Mouse (Mus musculus): ENCODE measurements around the gene Nanos1. TPM values are rescaled to one million over a fixed set of nuclear protein-coding genes. Genes with fewer than 3 reads are reported as not detected.

Nanos1 gene
- 20.6 and 21.2 TPM in 2 replicates for polyA plus RNA-seq (2014; fragmentation: Nextera tagmentation; extraction: Ambion mirVana)

GRCm38 (mm10) chr19:60755438-60756191 lies at the start of gene Nanos1:
TSS of gene Nanos1 (plus strand) at chr19:60755987.
- WGBS, result under 1% methylated on average over 52 of the region's 58 CpGs

GRCm38 (mm10) chr19:60709193-60709900 lies 46.4 kb upstream of the Nanos1 start:
- Histone ChIP-seq H3K36me3 (ENCODE audit: control insufficient read depth, insufficient read depth, low read length) (no peaks in the 10 kb centered on the region), H3K9ac (replicated peaks; ENCODE audit: low read depth, low read length) (no peak overlapping the region), H3K4me1 (ENCODE audit: control insufficient read depth, insufficient read depth, low read length) (no peaks in the 10 kb centered on the region), H3K9me3 (ENCODE audit: control insufficient read depth, low read length) (no peaks in the 10 kb centered on the region), H3K4me2 (ENCODE audit: low read depth, low read length) (no peak overlapping the region), H3K27ac (ENCODE audit: low read depth, low read length) (no peak overlapping the region), H3K27me3 (ENCODE audit: control insufficient read depth, insufficient read depth, low read length) (no peaks in the 10 kb centered on the region), H3K4me3 (ENCODE audit: low read depth, low read length) (no peak overlapping the region)
- no peak for ATAC-seq (ENCODE audit: low read depth)
- 84% methylated on average over 4 of the region's 4 CpGs for WGBS

More at GRCm38 (mm10) chr19:60755438-60756191, at the start of gene Nanos1:
- H3K9ac ChIP-seq (replicated peaks; ENCODE audit: low read depth, low read length), result peak within 1 kb of the TSS; percentile 80
- H3K27me3 ChIP-seq (ENCODE audit: control insufficient read depth, insufficient read depth, low read length), result no peaks in the 10 kb centered on the region
- peak; percentile 96 for ATAC-seq (ENCODE audit: low read depth)
- no peaks in the 10 kb centered on the region; the same call in 1 of the 2 replicates for H3K36me3 ChIP-seq (ENCODE audit: control insufficient read depth, insufficient read depth, low read length)
- peak within 1 kb of the TSS; percentile 95 for H3K4me2 ChIP-seq (ENCODE audit: low read depth, low read length)
- H3K9me3 ChIP-seq (ENCODE audit: control insufficient read depth, low read length), result no peaks in the 10 kb centered on the region
- H3K27ac ChIP-seq (ENCODE audit: low read depth, low read length), result peak within 1 kb of the TSS; percentile 93
- peak within 1 kb of the TSS; percentile 80 for H3K4me3 ChIP-seq (ENCODE audit: low read depth, low read length)
- H3K4me1 ChIP-seq (ENCODE audit: control insufficient read depth, insufficient read depth, low read length), result peaks cover 8% of the 10 kb centered on the region; the same call in 1 of the 2 replicates

- no peak overlapping the region for H3K27ac ChIP-seq (ENCODE audit: low read depth, low read length)
- H3K9ac ChIP-seq (replicated peaks; ENCODE audit: low read depth, low read length), result no peak overlapping the region
- H3K9me3 ChIP-seq (ENCODE audit: control insufficient read depth, low read length), result no peaks in the 10 kb centered on the region
- no peak overlapping the region for H3K4me2 ChIP-seq (ENCODE audit: low read depth, low read length)
- no peak overlapping the region for H3K4me3 ChIP-seq (ENCODE audit: low read depth, low read length)
- no peak for ATAC-seq (ENCODE audit: low read depth)
- H3K36me3 ChIP-seq (ENCODE audit: control insufficient read depth, insufficient read depth, low read length), result no peaks in the 10 kb centered on the region
- H3K4me1 ChIP-seq (ENCODE audit: control insufficient read depth, insufficient read depth, low read length), result no peaks in the 10 kb centered on the region
- H3K27me3 ChIP-seq (ENCODE audit: control insufficient read depth, insufficient read depth, low read length), result no peaks in the 10 kb centered on the region
- 53% methylated on average over 3 of the region's 3 CpGs for WGBS
Measured at GRCm38 (mm10) chr19:60710196-60710595, 45.6 kb upstream of the Nanos1 start.

- 94% methylated on average over 2 of the region's 2 CpGs for WGBS
- Histone ChIP-seq H3K9me3 (ENCODE audit: control insufficient read depth, low read length) (no peaks in the 10 kb centered on the region), H3K9ac (replicated peaks; ENCODE audit: low read depth, low read length) (no peak overlapping the region), H3K4me2 (ENCODE audit: low read depth, low read length) (no peak overlapping the region), H3K4me1 (ENCODE audit: control insufficient read depth, insufficient read depth, low read length) (no peaks in the 10 kb centered on the region), H3K36me3 (ENCODE audit: control insufficient read depth, insufficient read depth, low read length) (no peaks in the 10 kb centered on the region), H3K27ac (ENCODE audit: low read depth, low read length) (no peak overlapping the region), H3K4me3 (ENCODE audit: low read depth, low read length) (no peak overlapping the region), H3K27me3 (ENCODE audit: control insufficient read depth, insufficient read depth, low read length) (no peaks in the 10 kb centered on the region)
- no peak for ATAC-seq (ENCODE audit: low read depth)
Measured at GRCm38 (mm10) chr19:60712577-60712976, 43.2 kb upstream of the Nanos1 start.

- no peaks in the 10 kb centered on the region for H3K27me3 ChIP-seq (ENCODE audit: control insufficient read depth, insufficient read depth, low read length)
- H3K4me3 ChIP-seq (ENCODE audit: low read depth, low read length), result no peak overlapping the region
- no peak overlapping the region for H3K4me2 ChIP-seq (ENCODE audit: low read depth, low read length)
- H3K9ac ChIP-seq (replicated peaks; ENCODE audit: low read depth, low read length), result no peak overlapping the region
- no peaks in the 10 kb centered on the region for H3K4me1 ChIP-seq (ENCODE audit: control insufficient read depth, insufficient read depth, low read length)
- no peak overlapping the region for H3K27ac ChIP-seq (ENCODE audit: low read depth, low read length)
- WGBS, result 79% methylated on average over 2 of the region's 2 CpGs
- no peaks in the 10 kb centered on the region for H3K36me3 ChIP-seq (ENCODE audit: control insufficient read depth, insufficient read depth, low read length)
- H3K9me3 ChIP-seq (ENCODE audit: control insufficient read depth, low read length), result no peaks in the 10 kb centered on the region
- ATAC-seq (ENCODE audit: low read depth), result no peak
Measured at GRCm38 (mm10) chr19:60716381-60716780, 39.4 kb upstream of the Nanos1 start.

- no peaks in the 10 kb centered on the region for H3K27me3 ChIP-seq (ENCODE audit: control insufficient read depth, insufficient read depth, low read length)
- WGBS, result 51% methylated on average over 2 of the region's 2 CpGs
- H3K27ac ChIP-seq (ENCODE audit: low read depth, low read length), result no peak overlapping the region
- H3K4me2 ChIP-seq (ENCODE audit: low read depth, low read length), result no peak overlapping the region
- ATAC-seq (ENCODE audit: low read depth), result no peak
- no peaks in the 10 kb centered on the region for H3K9me3 ChIP-seq (ENCODE audit: control insufficient read depth, low read length)
- no peak overlapping the region for H3K9ac ChIP-seq (replicated peaks; ENCODE audit: low read depth, low read length)
- H3K4me3 ChIP-seq (ENCODE audit: low read depth, low read length), result no peak overlapping the region
- H3K4me1 ChIP-seq (ENCODE audit: control insufficient read depth, insufficient read depth, low read length), result no peaks in the 10 kb centered on the region
- H3K36me3 ChIP-seq (ENCODE audit: control insufficient read depth, insufficient read depth, low read length), result no peaks in the 10 kb centered on the region
Measured at GRCm38 (mm10) chr19:60730281-60730852, 25.4 kb upstream of the Nanos1 start.

- Histone ChIP-seq H3K27me3 (ENCODE audit: control insufficient read depth, insufficient read depth, low read length) (no peaks in the 10 kb centered on the region), H3K9ac (replicated peaks; ENCODE audit: low read depth, low read length) (no peak overlapping the region), H3K9me3 (ENCODE audit: control insufficient read depth, low read length) (no peaks in the 10 kb centered on the region), H3K36me3 (ENCODE audit: control insufficient read depth, insufficient read depth, low read length) (no peaks in the 10 kb centered on the region), H3K4me2 (ENCODE audit: low read depth, low read length) (no peak overlapping the region), H3K27ac (ENCODE audit: low read depth, low read length) (no peak overlapping the region), H3K4me3 (ENCODE audit: low read depth, low read length) (no peak overlapping the region), H3K4me1 (ENCODE audit: control insufficient read depth, insufficient read depth, low read length) (no peaks in the 10 kb centered on the region)
- WGBS, result 77% methylated on average over 1 of the region's 1 CpGs
- ATAC-seq (ENCODE audit: low read depth), result no peak
Measured at GRCm38 (mm10) chr19:60731299-60731698, 24.5 kb upstream of the Nanos1 start.

GRCm38 (mm10) chr19:60731966-60732365 lies 23.8 kb upstream of the Nanos1 start:
- ATAC-seq (ENCODE audit: low read depth), result no peak
- no peaks in the 10 kb centered on the region for H3K4me1 ChIP-seq (ENCODE audit: control insufficient read depth, insufficient read depth, low read length)
- no peak overlapping the region for H3K4me3 ChIP-seq (ENCODE audit: low read depth, low read length)
- no peak overlapping the region for H3K9ac ChIP-seq (replicated peaks; ENCODE audit: low read depth, low read length)
- no peaks in the 10 kb centered on the region for H3K9me3 ChIP-seq (ENCODE audit: control insufficient read depth, low read length)
- H3K27me3 ChIP-seq (ENCODE audit: control insufficient read depth, insufficient read depth, low read length), result no peaks in the 10 kb centered on the region
- H3K27ac ChIP-seq (ENCODE audit: low read depth, low read length), result no peak overlapping the region
- 85% methylated on average over 1 of the region's 1 CpGs for WGBS
- no peak overlapping the region for H3K4me2 ChIP-seq (ENCODE audit: low read depth, low read length)
- H3K36me3 ChIP-seq (ENCODE audit: control insufficient read depth, insufficient read depth, low read length), result no peaks in the 10 kb centered on the region

GRCm38 (mm10) chr19:60740560-60740959 lies 15.2 kb upstream of the Nanos1 start:
- WGBS, result 50% methylated on average over 1 of the region's 1 CpGs
- Histone ChIP-seq H3K9me3 (ENCODE audit: control insufficient read depth, low read length) (no peaks in the 10 kb centered on the region), H3K9ac (replicated peaks; ENCODE audit: low read depth, low read length) (no peak overlapping the region), H3K27ac (ENCODE audit: low read depth, low read length) (no peak overlapping the region), H3K4me1 (ENCODE audit: control insufficient read depth, insufficient read depth, low read length) (no peaks in the 10 kb centered on the region), H3K36me3 (ENCODE audit: control insufficient read depth, insufficient read depth, low read length) (no peaks in the 10 kb centered on the region), H3K4me3 (ENCODE audit: low read depth, low read length) (no peak overlapping the region), H3K27me3 (ENCODE audit: control insufficient read depth, insufficient read depth, low read length) (no peaks in the 10 kb centered on the region), H3K4me2 (ENCODE audit: low read depth, low read length) (no peak overlapping the region)
- ATAC-seq (ENCODE audit: low read depth), result no peak
